Mouse (Mus musculus): ENCODE measurements around the gene 4931414P19Rik.

GRCm38 (mm10) chr14:54623334-54623733, 17.5 kb upstream of the 4931414P19Rik start:
- no peak for TF ChIP-seq POLR2A (IDR thresholded peaks at IDR 0.05; ENCODE audit: insufficient read depth, low read length)
- no peak for TF ChIP-seq CTCF (IDR thresholded peaks at IDR 0.05; ENCODE audit: low read depth, low read length)
- no peak for TF ChIP-seq EP300 (IDR thresholded peaks at IDR 0.05; ENCODE audit: insufficient read depth, low read depth, low read length)
